ENCODE assay signal across 12 mouse cellular contexts in the genomic region with DNA sequence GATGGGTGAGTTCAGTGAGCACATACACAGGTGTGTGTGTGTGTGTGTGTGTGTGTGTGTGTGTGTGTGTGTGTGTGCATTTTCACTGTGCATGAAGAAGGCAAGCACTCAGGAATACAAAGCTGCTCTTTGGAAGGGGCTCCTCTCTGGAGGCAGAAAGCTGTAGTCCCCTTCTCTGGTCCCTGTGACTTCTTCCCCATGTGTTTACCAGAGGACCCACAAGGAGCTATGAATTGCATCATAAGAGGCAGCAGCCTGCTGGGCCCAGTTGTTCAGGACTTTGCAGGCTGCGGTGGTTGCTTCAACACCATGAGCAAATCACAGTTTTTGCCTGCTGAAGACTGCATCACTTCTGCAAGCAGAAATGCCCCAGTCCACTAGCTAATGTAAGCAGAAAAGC. TPM values are rescaled to one million over a fixed set of nuclear protein-coding genes. Genes with fewer than 3 reads are reported as not detected.
DNase-seq lines count a peak whose midpoint lies in the region; ATAC-seq lines count a peak whose summit lies in the region.
"Had no signal": no experiment of that assay in that cellular context is flagged by ENCODE, and none has a peak within 500 bp of the region (broad histone marks: within the 10 kb centered on the region; RNA-seq: fewer than 3 reads in every experiment).

No protein-coding gene starts in this region.

- H3K9ac ChIP-seq in forebrain, embryonic 16.5 days (replicated peaks; ENCODE audit: low read depth, low read length) = peak overlapping the region; percentile 70
- no peak overlapping the region for H3K9ac ChIP-seq in limb, embryonic 12.5 days (replicated peaks)
- no peak overlapping the region for H3K9ac ChIP-seq in liver, embryonic 12.5 days
- H3K9ac ChIP-seq: liver, embryonic 15.5 days had no signal

- ATAC-seq in forebrain, embryonic 16.5 days = peak; percentile 3; the same call in 1 of the 2 replicates
- no peak for ATAC-seq in limb, embryonic 12.5 days (ENCODE audit: insufficient number of reproducible peaks, insufficient read depth, low FRiP score, low TSS enrichment, low read depth)
- no peak for ATAC-seq in liver, embryonic 12.5 days
- ATAC-seq in activated CD4-positive, CD25-positive, alpha-beta regulatory T cell, adult 4 months = no peak
- ATAC-seq: Patski had no signal

- no peaks in the 10 kb centered on the region for H3K27me3 ChIP-seq in forebrain, embryonic 16.5 days (replicated peaks; ENCODE audit: control insufficient read depth, insufficient read depth, low read length)
- H3K27me3 ChIP-seq in limb, embryonic 12.5 days = peaks cover 52% of the 10 kb centered on the region
- peaks cover 48% of the 10 kb centered on the region for H3K27me3 ChIP-seq in liver, embryonic 12.5 days (replicated peaks)

- H3K27ac ChIP-seq in forebrain, embryonic 16.5 days (ENCODE audit: low read length) = peak overlapping the region; percentile 61
- no peak overlapping the region for H3K27ac ChIP-seq in limb, embryonic 12.5 days
- no peak overlapping the region for H3K27ac ChIP-seq in liver, embryonic 12.5 days
- H3K27ac ChIP-seq: liver, embryonic 15.5 days had no signal

- H3K36me3 ChIP-seq in forebrain, embryonic 16.5 days (ENCODE audit: control insufficient read depth, insufficient read depth) = no peaks in the 10 kb centered on the region
- H3K36me3 ChIP-seq in limb, embryonic 12.5 days = no peaks in the 10 kb centered on the region
- no peaks in the 10 kb centered on the region for H3K36me3 ChIP-seq in liver, embryonic 12.5 days
- H3K36me3 ChIP-seq: liver, embryonic 15.5 days had no signal

- WGBS in forebrain, embryonic 16.5 days = 35% methylated on average over 1 of the region's 1 CpGs
- 32% methylated on average over 1 of the region's 1 CpGs for WGBS in limb, embryonic 12.5 days
- WGBS in liver, embryonic 12.5 days (ENCODE audit: insufficient replicate concordance) = 37% methylated on average over 1 of the region's 1 CpGs

- peaks cover 17% of the 10 kb centered on the region for H3K4me1 ChIP-seq in forebrain, embryonic 16.5 days (replicated peaks; ENCODE audit: control insufficient read depth, insufficient read depth, low read length)
- H3K4me1 ChIP-seq in limb, embryonic 12.5 days (replicated peaks) = peaks cover 11% of the 10 kb centered on the region; the same call in 1 of the 2 replicates
- no peaks in the 10 kb centered on the region; the same call in 1 of the 2 replicates for H3K4me1 ChIP-seq in liver, embryonic 12.5 days
- H3K4me1 ChIP-seq: liver, embryonic 15.5 days had no signal

- DNase-seq in cerebellum, postnatal 25 days = peak; percentile 4 to 9
- no peak for DNase-seq in cerebellum, postnatal 14 days
- DNase-seq in right cerebral cortex, adult 2 months (ENCODE audit: low spot score in 2 of 2) = peak; percentile 26 to 51
- DNase-seq in heart, adult 11 months = no peak
- DNase-seq: gastrocnemius, postnatal 36 days; thymus, postnatal 14 days had no signal

- H3K4me3 ChIP-seq in forebrain, embryonic 16.5 days (replicated peaks; ENCODE audit: low read length) = peak overlapping the region; percentile 57
- H3K4me3 ChIP-seq in limb, embryonic 12.5 days (replicated peaks) = no peak overlapping the region; the same call in 1 of the 2 replicates
- H3K4me3 ChIP-seq in liver, embryonic 12.5 days = no peak overlapping the region

- H3K9me3 ChIP-seq in forebrain, embryonic 16.5 days (ENCODE audit: control insufficient read depth, low read length) = no peaks in the 10 kb centered on the region
- no peaks in the 10 kb centered on the region for H3K9me3 ChIP-seq in limb, embryonic 12.5 days
- no peaks in the 10 kb centered on the region for H3K9me3 ChIP-seq in liver, embryonic 12.5 days (replicated peaks)
- H3K9me3 ChIP-seq: liver, embryonic 15.5 days had no signal

- peak overlapping the region; percentile 65 for H3K4me2 ChIP-seq in forebrain, embryonic 16.5 days (ENCODE audit: low read length)
- H3K4me2 ChIP-seq in limb, embryonic 12.5 days = peak overlapping the region; percentile 82; the same call in 1 of the 2 replicates
- H3K4me2 ChIP-seq in liver, embryonic 12.5 days = no peak overlapping the region

RNA-seq across cellular contexts. Expression of gene Vstm2a, which starts 0.8 kb away (rescaled TPM):
- polyA plus RNA-seq in forebrain, embryonic 16.5 days (2015; fragmentation: Nextera tagmentation; extraction: Ambion mirVana) = 53.4 and 63.1 TPM in 2 replicates
- polyA plus RNA-seq in limb, embryonic 12.5 days (2016; fragmentation: Nextera tagmentation; extraction: Ambion mirVana) = 0.45 and 0.58 TPM in 2 replicates
- polyA plus RNA-seq in liver, embryonic 12.5 days (2016; fragmentation: Nextera tagmentation; extraction: Ambion mirVana) = 0.07 and 0.16 TPM in 2 replicates
- not detected for polyA plus RNA-seq in activated CD4-positive, CD25-positive, alpha-beta regulatory T cell, adult 4 months (2017; shearing (Covaris generic))
- polyA plus RNA-seq: Patski had no signal

Comparison
In these comparisons a context has a peak if more than half of its experiments do, and no peak if none do; other contexts are left out.
1. DNase-seq: peak in cerebellum, postnatal 25 days (2 of 2) and right cerebral cortex, adult 2 months (2 of 2); none in cerebellum, postnatal 14 days (0 of 2) and heart, adult 11 months (single experiment).
2. RNA of gene Vstm2a, which starts 0.8 kb away (polyA plus RNA-seq): 53.4 to 63.1 TPM in forebrain, embryonic 16.5 days; 0.45 to 0.58 TPM in limb, embryonic 12.5 days, 0.07 to 0.16 TPM in liver, embryonic 12.5 days and not detected in activated CD4-positive, CD25-positive, alpha-beta regulatory T cell, adult 4 months; every median in the first group is over 10 times any median in the second.